Mouse (Mus musculus): Measurements from ENCODE around the gene Snip1.

DNA sequence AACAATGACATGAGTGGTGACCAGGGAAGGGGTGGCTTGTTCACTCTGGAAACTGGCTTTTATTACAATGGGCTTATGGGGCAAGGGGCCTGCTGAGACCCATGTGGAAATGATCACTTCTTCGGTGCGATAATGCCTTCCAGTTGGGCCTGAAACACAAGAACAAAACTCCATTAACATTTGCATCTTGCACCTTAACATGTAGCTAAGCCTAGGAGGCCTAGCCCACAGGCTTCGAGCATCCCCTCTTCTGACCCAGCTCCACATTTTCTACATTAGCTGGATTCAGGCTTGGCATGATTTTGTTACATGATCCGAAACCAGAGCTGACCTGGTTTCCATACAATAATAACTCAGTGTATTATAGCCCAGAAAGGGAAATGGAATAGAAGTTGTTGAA lies 10.0 kb upstream of the Snip1 start:
- TF ChIP-seq POLR2A (IDR thresholded peaks at IDR 0.05; ENCODE audit: low read depth, low read length), result no peak
- no peak for TF ChIP-seq CTCF (IDR thresholded peaks at IDR 0.05; ENCODE audit: extremely low read depth, insufficient read depth, insufficient read length, insufficient replicate concordance)

Measured in spleen, adult 2 months (tissue).